Mouse (Mus musculus) common myeloid progenitor, adult 5-6 weeks (primary cell): ENCODE results near the gene Hcn1. TPM values are rescaled to one million over a fixed set of nuclear protein-coding genes. Genes with fewer than 3 reads are reported as not detected.

Source experiments
- ATAC-seq: replicated peaks from 2 replicates; pipeline ENCODE4 v1.8.0; 2016; ENCODE audit warnings: low read depth, mild to moderate bottlenecking, moderate TSS enrichment, inconsistent platforms; ENCODE audit not compliant: poor library complexity, severe bottlenecking
- total RNA-seq: library from RNA; stranded (forward); fragments of 200-1000, 187-1606 nt; gene quantifications from 2 replicates; pipeline ENCODE4 v1.2.3, GENCODE M21; 2017

Hcn1 gene
- total RNA-seq, result not detected in 2 replicates

GRCm38 (mm10) chr13:117602181-117602580, at the start of gene Hcn1:
TSS of gene Hcn1 (plus strand) at chr13:117602320.
- peak; percentile 94 for ATAC-seq

DNA sequence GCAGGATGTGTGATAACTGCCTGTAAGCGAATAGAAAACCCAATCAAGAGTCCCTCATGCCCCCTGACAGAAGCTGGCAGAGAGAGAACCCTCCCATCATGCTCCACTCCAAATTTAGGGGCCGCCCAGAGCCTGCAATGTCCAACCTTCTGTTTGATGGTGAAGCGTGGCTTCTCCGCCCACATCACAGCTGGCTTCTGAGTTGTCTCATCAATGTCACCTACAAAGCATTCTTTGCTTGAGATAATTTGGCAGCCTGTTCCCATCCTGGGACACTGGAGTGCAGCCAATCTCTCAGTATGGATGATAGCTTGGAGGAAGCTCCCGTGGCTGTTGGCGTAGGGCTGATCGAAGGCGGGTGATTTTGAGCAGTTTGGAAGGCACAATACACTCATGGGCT, 34.9 kb upstream of the Hcn1 start:
- ATAC-seq, result no peak

DNA sequence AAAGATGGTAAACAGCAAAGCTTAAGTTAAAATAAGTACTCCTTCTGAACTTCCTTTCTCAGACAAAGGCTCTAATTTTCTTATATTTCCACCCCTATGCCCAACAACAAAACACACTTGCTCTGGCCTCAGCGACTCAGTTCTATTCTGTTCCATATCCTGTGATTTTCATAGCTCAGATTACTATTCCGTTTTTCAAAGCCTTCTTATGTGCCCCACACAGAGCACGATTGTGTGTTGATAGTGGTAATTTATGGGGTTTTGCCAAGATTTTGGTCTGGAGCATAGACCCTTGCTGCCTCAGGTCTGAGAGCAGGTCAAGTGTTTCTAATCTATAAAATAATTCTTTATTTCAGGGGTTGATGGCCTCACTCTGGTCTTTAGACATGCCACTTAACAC, 30.4 kb upstream of the Hcn1 start:
- ATAC-seq, result no peak

DNA sequence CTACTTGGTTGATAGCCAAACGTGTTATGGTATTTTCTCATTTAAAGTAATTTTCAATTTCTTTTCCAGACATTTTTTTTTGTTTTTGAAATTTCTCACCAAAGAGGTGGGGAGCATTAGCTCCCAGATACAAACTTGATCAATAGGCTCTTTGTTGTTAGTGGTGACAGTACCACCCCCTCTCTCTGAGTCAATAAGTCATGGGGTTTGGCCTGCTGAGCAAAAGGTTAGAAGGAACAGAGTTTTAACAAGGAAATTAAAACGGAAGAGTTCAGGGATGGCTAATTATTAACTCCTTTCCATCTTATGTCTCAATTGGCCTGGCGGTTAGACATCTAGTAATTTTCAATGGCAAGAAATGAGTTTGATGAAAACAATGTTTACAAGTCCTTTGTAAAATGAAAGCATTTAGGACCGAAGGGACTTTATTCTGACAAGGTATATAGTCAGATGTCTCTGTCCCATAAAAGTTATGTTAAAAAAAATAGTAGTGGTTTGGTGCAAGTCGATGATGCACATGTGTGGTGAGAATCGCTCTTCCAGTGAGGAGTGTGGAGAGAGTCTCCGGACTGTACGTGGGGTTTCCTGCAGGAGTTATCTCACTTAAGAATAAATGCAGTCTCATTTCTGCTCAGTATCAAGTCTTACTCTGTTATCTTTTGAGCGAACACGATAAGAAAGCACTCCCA, 7.5 kb upstream of the Hcn1 start:
- no peak for ATAC-seq

DNA sequence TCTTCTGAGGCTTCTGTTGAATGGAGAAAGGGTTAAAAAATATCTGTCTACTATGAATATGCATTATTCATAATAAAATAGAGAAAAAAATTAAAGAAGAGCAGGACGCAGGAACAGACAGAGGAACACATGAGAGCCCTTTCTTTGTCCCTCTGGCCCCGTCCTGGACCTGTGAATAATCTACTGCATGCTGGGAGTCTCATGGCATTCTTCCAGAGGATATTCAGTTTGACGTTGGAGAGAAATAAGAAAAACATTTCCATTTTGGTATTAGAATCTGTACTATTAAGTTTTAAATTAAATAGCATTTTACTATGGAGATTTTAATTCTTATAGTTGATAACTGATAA, 7.0 kb upstream of the Hcn1 start:
- ATAC-seq, result no peak

GRCm38 (mm10) chr13:117601331-117601965, 672 bp upstream of the Hcn1 start:
- no peak for ATAC-seq

DNA sequence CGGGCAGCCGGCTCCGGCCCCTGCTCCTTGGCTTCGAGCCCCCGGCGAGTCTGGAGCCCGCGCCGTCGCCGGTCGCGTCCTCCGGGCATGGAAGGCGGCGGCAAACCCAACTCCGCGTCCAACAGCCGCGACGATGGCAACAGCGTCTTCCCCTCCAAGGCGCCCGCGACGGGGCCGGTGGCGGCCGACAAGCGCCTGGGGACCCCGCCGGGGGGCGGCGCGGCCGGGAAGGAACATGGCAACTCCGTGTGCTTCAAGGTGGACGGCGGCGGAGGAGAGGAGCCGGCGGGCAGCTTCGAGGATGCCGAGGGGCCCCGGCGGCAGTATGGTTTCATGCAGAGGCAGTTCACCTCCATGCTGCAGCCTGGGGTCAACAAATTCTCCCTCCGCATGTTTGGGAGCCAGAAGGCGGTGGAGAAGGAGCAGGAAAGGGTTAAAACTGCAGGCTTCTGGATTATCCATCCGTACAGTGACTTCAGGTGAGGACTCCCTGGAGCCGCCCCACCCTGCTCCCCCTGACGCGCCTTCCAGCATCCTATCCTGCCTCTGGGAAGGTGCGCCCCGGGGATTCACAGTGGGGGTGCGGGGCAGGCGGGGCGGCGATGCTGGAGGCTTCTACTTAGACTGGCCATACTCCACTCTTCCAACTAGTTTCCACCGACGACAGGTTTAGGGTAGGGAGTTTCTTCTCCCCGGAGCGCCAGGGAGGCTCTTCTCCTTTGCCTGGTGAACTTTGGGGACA, 668 bp downstream of the Hcn1 start:
- ATAC-seq, result no peak

DNA sequence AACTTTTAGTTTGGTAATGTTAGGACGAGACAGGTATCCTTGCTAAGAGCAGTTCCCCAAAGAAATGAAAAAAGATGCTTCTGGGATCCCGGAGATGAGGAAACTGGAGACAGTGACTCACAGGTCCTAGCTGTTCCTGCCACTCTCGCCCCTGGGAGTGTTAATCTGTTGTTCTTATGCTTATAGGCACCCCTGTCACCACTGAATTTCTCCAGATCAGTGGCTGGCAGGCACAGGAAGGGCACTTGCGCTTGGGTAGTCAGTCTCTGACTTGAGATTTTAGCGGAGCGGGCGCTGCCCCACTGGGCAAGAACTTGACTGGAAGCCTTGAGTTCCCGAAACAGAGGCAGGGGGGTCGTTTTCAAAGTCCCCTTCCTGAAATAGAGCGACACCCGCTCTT, 1.3 kb downstream of the Hcn1 start:
- no peak for ATAC-seq

DNA sequence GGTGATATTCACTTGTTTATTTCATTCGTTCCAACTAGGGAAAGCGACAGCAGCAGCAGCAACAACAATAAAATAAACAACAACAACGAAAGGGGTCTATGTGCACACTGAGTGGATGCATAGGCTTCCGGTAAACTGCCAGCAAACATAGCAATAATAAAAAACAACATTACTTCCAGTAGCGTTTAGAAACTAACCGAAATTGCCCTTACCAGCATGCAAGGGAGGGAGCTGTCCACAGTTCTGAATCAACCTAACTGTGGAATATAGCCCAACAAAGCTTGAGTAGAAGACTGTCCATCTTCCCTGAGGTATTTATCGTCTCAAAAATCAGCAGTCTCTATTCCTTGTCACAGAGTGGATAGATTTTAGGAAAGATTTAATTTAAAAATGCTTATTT, 2.0 kb downstream of the Hcn1 start:
- ATAC-seq, result peak; percentile 67

DNA sequence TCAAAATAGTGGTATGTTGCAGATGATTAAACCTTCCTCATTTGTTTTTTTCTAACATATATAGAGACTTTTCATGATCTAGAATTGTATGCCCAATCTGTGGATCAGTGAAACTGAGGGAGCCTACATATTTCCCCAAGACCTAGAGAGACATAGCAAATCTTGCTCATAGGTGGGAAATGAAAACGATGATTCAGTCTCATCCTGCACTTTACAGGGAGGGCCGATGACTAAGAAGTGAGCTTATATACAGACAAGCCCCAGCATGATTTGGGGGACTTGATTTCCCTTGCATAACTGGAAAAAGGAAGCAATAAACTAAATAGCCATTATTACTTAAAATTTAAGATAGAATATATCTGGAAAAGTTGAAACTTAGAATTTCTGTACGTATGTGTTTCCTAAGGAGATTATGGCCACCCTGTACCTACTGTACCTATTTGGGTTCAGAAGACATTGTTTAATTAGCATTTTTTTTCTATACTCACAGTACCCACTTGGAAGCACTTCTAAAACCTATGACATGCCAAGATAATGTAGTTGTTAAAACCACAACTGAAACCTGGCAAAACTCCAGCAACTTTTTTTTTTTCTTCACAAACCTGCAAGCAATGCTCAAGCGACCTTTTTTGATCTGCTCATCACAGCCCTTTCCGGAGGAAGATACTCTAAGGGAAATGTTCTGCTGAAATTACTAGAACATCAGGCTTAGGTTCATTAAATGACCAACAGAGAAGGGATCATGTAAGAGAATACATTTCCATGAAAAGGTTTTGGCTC, 3.0 kb downstream of the Hcn1 start:
- no peak for ATAC-seq

DNA sequence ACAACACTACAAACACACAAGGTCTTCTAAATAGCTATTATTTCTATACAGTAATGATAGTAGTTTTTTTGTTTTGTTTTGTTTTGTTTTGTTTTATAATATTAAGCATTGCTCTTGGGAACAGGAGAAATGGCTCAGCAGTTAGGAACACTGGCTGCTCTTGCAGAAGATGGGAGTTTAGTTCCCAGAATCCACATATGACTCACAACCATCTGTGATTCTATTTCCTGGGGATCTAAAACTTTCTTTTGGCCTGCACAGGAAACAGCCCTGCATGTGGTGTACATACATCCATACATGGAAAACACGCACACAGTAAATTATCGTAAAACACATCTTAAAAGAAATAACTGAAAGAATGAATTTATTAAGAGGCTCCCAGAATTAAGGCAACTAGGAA, 9.8 kb downstream of the Hcn1 start:
- no peak for ATAC-seq

GRCm38 (mm10) chr13:117619544-117619943, 17.4 kb downstream of the Hcn1 start:
- ATAC-seq, result no peak

GRCm38 (mm10) chr13:117657501-117657900, 55.4 kb downstream of the Hcn1 start:
- ATAC-seq, result no peak

DNA sequence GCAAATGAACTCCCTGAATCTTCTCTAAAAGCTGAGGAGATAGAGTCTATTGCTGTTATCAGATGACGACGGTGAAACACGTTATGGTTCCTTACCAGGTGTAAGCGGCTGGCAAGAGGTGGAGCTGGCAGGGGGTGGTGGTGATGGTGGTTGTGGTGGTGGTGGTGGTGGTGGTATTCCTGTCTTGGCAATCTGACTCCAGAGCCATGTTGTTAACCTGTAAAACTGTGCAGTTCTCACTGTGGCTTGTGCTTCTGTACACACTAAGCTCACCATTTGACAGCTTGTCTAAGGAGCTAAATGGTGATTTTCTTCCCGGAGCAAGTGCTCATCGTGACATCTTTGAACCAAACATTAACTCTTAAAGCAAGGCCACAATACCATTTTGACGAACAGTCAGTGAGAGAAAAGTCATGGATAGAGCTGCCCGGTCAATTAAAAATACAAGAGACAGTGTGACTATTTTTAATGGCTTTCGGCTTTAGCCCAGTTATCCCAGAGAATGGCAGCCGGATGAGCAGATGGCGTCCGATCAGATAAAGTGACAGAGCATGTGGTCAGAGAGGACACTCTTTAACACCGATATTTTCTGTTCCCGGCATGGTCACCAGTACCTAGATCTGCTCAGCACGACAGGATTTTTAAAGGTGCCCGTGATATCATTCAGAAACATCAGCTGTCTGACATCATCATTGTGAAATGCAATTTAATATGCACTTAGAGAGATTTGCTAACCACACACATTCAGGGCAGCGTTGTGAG, 56.5 kb downstream of the Hcn1 start:
- no peak for ATAC-seq

DNA sequence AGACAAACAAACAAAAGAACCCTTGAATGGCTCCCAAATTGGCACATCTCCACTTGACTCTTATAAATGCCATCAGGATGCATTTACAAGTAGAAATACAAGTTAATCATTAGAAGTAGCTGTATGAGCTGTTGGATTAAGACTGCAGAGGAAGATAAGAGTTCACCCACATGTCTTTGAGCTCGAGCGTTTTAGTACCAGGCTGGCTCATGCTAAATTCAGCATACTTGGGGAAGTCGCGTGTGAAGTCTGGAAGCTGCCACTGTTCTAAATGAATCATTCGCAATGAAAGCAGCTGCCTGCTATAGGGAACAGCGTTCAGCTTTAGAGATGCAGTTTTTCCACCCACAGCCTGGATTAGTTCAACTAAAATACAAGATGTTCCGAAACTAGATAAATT, 57.4 kb downstream of the Hcn1 start:
- no peak for ATAC-seq

DNA sequence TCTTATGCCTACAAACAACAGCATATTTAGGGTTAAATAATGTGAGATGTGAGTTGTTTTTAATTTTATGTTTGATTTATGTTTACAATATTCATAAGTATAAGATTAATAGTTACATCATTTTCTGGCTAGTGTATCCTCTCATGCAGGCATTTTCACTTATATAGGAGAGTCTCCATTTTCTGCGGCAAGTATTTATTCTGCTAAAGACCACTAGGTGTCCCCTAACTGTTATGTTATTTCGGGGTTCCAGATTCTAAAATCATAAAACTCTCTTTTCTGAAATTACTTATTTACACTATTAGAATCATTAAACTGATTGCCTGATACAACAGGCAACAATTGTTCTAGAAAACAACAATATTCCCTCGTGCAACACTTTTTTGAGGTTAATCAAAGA, 60.5 kb downstream of the Hcn1 start:
- peak; percentile 74 for ATAC-seq

DNA sequence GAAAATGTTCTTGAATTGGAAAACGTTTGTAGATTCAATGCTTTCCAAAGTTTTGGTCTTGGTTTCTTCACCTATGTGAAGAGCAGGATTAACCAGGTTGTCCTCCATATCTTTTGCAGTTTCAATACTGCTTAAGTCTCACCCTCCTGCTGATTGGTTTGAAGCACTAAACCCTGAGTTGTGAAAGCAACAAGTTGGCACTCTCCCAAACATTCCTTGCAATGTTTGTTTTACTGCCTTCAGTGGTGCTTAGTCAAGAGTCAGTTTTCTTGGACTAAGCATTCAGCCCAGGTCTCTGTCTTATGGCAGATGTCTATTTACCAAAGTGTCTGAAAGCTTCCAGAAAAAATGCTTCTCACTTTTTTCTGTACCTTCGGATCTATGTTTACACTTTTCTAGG, 67.2 kb downstream of the Hcn1 start:
- no peak for ATAC-seq

GRCm38 (mm10) chr13:117671851-117672250, 69.7 kb downstream of the Hcn1 start:
- ATAC-seq, result no peak

DNA sequence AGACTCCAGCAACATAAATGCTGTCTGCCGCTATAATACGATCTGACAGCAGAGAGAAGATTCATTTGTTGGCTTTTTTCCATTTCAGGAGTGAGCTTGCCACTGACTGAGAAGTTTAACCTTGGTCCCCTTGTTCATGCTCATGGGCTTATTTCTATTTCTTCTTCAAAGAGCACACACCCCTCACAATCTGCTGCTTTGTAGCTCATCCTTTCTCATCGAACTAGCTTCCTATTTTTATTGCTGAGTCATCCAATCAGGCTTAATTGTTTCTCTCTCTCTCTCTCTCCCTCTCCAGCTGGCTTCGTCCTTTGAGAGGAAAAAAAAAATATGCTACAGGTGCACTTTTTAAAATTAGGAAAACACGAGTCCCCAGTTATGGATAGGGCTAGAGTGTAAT, 74.3 kb downstream of the Hcn1 start:
- ATAC-seq, result no peak

DNA sequence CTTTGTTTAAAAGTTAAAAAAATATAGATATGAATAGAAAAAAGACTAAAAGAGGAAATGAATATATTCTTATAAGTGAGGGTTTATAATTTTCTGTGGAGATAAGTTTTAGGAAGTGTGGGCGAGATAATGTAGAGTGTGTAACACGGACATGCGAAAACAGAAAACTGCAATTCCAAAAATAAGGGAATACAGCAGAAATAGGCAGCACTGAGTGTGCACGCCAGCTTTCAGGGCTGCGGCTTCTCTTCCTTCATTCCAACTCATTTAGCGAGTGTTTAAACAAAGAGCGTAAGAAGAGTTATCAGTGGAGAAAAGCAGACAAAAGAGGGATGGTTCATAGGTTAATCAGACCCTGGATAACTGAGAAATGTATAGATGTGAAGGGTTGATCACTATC, 85.5 kb downstream of the Hcn1 start:
- no peak for ATAC-seq
